Mouse (Mus musculus) liver, embryonic 14.5 days (tissue): ENCODE measurements around the gene Cyb561d2. TPM values are rescaled to one million over a fixed set of nuclear protein-coding genes. Genes with fewer than 3 reads are reported as not detected.

Experiments
- ATAC-seq: fragments of 200-750 bp; cut with Nextera tagmentation; 2 replicates; pipeline ENCODE4 v1.8.0; 2017; ENCODE audit warnings: moderate number of reproducible peaks, mild to moderate bottlenecking, moderate library complexity; ENCODE audit not compliant: insufficient read depth
- DNase-seq, 3 experiments: peaks; one replicate each; pipeline ENCODE4 v3.0.0-alpha.2; 2012 to 2013; ENCODE audit warnings: low read depth in 3 of 3, low spot score in 3 of 3
- H3K27ac ChIP-seq: fragments of 300-500 bp; sonication (generic); 2 replicates; pipeline ENCODE4 v1.5.1; 2014; ENCODE audit warnings: moderate library complexity, mild to moderate bottlenecking, control low read depth, inconsistent platforms
- H3K27me3 ChIP-seq: fragments of 300-500 bp; sonication (generic); 2 replicates; pipeline ENCODE4 v1.6.1; 2014; ENCODE audit warnings: mild to moderate bottlenecking, low read length, moderate library complexity; ENCODE audit not compliant: control insufficient read depth, insufficient read depth
- H3K36me3 ChIP-seq: fragments of 300-500 bp; sonication (generic); replicated peaks from 2 replicates; pipeline ENCODE4 v1.6.1; 2014; ENCODE audit warnings: low read depth; ENCODE audit not compliant: control insufficient read depth, insufficient read depth
- H3K4me1 ChIP-seq, 2 experiments: fragments of 200-500 bp in 1 of 2; fragments of 300-500 bp in 1 of 2; sonication (generic) in 1 of 2; replicated peaks; 2 replicates each; pipeline ENCODE4 v1.6.1; 2012 to 2014; ENCODE audit warnings: antibody characterized with exemption in 1 of 2, inconsistent platforms in 1 of 2, low read length in 1 of 2; ENCODE audit not compliant: control insufficient read depth in 2 of 2, insufficient read depth in 2 of 2
- H3K4me2 ChIP-seq: fragments of 300-500 bp; sonication (generic); 2 replicates; pipeline ENCODE4 v1.6.1; 2014; ENCODE audit warnings: low read depth, mild to moderate bottlenecking, control low read depth, moderate library complexity
- H3K4me3 ChIP-seq, 2 experiments: fragments of 200-500 bp in 1 of 2; fragments of 300-500 bp in 1 of 2; sonication (generic) in 1 of 2; 2 replicates each; pipeline ENCODE4 v1.5.1; 2012 to 2014; ENCODE audit warnings: low read depth in 2 of 2, low read length in 2 of 2, mild to moderate bottlenecking in 2 of 2, control low read depth in 1 of 2, inconsistent platforms in 1 of 2, moderate library complexity in 1 of 2; ENCODE audit not compliant: insufficient read depth in 1 of 2
- H3K9ac ChIP-seq: fragments of 300-500 bp; sonication (generic); replicated peaks from 2 replicates; pipeline ENCODE4 v1.6.1; 2014; ENCODE audit warnings: mild to moderate bottlenecking, control low read depth, moderate library complexity
- H3K9me3 ChIP-seq: fragments of 300-500 bp; sonication (generic); 2 replicates; pipeline ENCODE4 v1.6.1; 2016; ENCODE audit warnings: low read length, mixed read lengths; ENCODE audit not compliant: control insufficient read depth
- CTCF ChIP-seq: IDR thresholded peaks from 2 replicates; pipeline ENCODE4 v1.5.1; 2016; ENCODE audit warnings: antibody characterized with exemption, low read depth, control low read depth
- EP300 ChIP-seq: IDR thresholded peaks from 2 replicates; pipeline ENCODE4 v1.6.1; 2016; ENCODE audit warnings: antibody characterized with exemption, low read depth
- WGBS: fragments of 180-500 bp; shearing (Covaris S2); extraction: QIAGEN DNeasy Blood & Tissue Kit; methylation state at CpG from one replicate; pipeline ENCODE4 v1.1.7; 2014; ENCODE audit not compliant: insufficient replicate concordance; 5-methylcytosine and 5-hydroxymethylcytosine counted together
- polyA plus RNA-seq, 2 experiments: library from polyadenylated mRNA; depleted of rRNA in 1 of 2; stranded (reverse) in 1 of 2; unstranded in 1 of 2; fragments of >200 nt; fragmentation: Nextera tagmentation in 1 of 2; extraction: Ambion mirVana in 1 of 2; gene quantifications; 2 replicates each; pipeline versions ENCODE4 v1.2.1 to v1.2.3; 2012 to 2014

The Cyb561d2 gene
- polyA plus RNA-seq, 2 experiments: 9.8 to 14.1 TPM

DNA sequence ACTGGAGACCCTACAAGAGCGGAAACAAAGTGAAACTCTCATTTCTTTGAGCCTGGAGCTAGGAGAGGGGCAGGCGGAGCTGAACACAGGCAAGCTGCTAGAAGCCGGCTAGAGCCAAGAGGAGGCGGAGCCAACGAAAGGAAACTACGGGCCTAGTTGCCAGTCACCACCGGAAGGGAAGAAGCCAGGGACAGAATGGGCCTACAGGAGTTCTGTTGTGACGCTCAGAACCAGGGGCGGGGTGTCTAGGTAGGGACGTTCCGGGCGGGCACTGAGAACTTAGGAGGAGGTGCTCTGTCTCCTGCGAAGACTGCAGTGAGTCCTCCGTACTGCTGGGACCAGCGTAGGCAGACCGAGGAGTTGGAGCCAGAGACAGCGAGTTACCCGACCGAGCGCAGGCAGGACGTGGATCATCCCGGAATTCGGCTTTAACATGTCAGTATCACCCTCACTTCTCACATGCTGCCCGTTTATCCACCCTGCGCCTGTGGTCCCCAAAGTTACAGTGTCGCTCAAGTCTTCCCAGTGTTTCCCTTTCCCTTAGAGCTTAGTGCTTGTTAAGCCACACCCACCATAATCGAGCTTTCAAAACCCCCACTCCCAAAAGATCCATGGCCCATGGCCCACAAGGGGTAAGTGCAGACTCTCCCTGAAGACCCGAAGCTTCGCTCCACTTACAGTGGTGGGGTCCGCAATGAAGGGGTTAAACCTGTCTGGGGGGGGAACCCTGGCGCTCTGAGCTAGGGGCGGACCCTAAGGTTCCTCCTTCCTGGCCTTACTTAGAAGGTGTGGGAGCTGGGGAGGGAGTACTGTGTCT, 38.7 kb upstream of the Cyb561d2 start, which contains the start of gene Hyal3:
Gene Hyal3 (plus strand): TSS at position 318 of the 817 bp plus-strand sequence.
- H3K27ac ChIP-seq: peak within 1 kb of the TSS; percentile 96
- TF ChIP-seq CTCF: no peak
- peak; percentile 11; the same call in 1 of the 2 replicates for TF ChIP-seq EP300
- no peaks in the 10 kb centered on the region for H3K9me3 ChIP-seq
- peak within 1 kb of the TSS; percentile 92 for H3K9ac ChIP-seq
- ATAC-seq (peak; percentile 79), DNase-seq (peak; percentile 82 to 87 (median 84))
- WGBS: 1% methylated on average over 32 of the region's 32 CpGs
- H3K27me3 ChIP-seq: no peaks in the 10 kb centered on the region
- H3K4me2 ChIP-seq: peak within 1 kb of the TSS; percentile 100
- H3K4me3 ChIP-seq: peak within 1 kb of the TSS; percentile 72 to 86
- no peaks in the 10 kb centered on the region; the same call in 1 of the 2 replicates for H3K36me3 ChIP-seq
- peaks cover 25 to 39% of the 10 kb centered on the region in 2 experiments for H3K4me1 ChIP-seq

DNA sequence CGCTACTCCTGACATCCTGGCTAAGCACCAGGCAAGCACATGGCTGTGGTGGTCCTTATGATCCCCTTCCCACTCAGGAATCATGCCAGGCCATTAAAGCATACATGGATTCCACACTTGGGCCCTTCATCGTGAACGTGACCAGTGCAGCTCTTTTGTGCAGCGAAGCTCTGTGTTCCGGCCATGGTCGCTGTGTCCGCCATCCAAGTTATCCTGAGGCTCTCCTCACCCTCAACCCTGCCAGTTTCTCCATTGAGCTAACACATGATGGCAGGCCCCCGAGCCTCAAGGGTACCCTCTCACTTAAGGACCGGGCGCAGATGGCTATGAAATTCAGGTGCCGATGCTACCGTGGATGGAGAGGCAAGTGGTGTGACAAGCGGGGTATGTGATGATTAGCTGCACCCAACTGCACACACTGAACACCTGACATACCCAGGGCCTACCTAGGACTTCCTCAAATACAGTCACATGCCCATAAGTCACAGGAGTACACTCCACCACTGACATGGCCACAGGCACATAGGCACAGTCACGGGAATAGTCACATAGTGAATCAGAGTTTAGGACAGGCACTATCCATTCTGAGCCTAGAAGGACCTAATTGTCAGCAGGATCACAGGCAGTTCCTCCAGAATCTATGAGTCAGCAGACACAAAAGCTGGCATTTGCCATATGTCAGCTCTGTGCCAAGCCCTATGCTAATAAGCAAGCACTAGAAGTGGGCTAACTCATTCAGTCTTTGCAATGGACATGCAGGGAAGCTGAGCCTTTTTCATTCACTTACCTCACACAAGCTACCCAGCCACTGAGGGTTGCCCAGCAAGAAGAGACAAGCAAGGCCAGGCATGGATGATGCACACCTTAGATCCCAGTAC, 37.3 kb upstream of the Cyb561d2 start:
- WGBS: 87% methylated on average over 14 of the region's 14 CpGs
- no peaks in the 10 kb centered on the region for H3K9me3 ChIP-seq
- no peaks in the 10 kb centered on the region; the same call in 1 of the 2 replicates for H3K36me3 ChIP-seq
- H3K27me3 ChIP-seq: no peaks in the 10 kb centered on the region
- no peak overlapping the region for H3K4me2 ChIP-seq
- peak overlapping the region; percentile 96 for H3K27ac ChIP-seq
- no peak for TF ChIP-seq EP300
- TF ChIP-seq CTCF: no peak
- no peak for ATAC-seq
- H3K4me1 ChIP-seq: peaks cover 26 to 39% of the 10 kb centered on the region in 2 experiments
- H3K4me3 ChIP-seq: no peak overlapping the region
- no peak for DNase-seq
- no peak overlapping the region for H3K9ac ChIP-seq

GRCm38 (mm10) chr9:107578587-107578986, 36.6 kb upstream of the Cyb561d2 start, which contains the start of gene Naa80:
TSS of gene Naa80 (plus strand) at chr9:107578887.
- no peak for TF ChIP-seq CTCF
- no peak for TF ChIP-seq EP300
- H3K36me3 ChIP-seq: no peaks in the 10 kb centered on the region; the same call in 1 of the 2 replicates
- H3K27me3 ChIP-seq: no peaks in the 10 kb centered on the region
- no peak within 1 kb of the TSS for H3K4me3 ChIP-seq
- no peak within 1 kb of the TSS for H3K9ac ChIP-seq
- peaks cover 26 to 39% of the 10 kb centered on the region in 2 experiments for H3K4me1 ChIP-seq
- no peaks in the 10 kb centered on the region for H3K9me3 ChIP-seq
- WGBS: 75% methylated on average over 3 of the region's 3 CpGs
- peak within 1 kb of the TSS; percentile 96 for H3K27ac ChIP-seq
- ATAC-seq (no peak), DNase-seq (no peak)
- peak within 1 kb of the TSS; percentile 77; the same call in 1 of the 2 replicates for H3K4me2 ChIP-seq

DNA sequence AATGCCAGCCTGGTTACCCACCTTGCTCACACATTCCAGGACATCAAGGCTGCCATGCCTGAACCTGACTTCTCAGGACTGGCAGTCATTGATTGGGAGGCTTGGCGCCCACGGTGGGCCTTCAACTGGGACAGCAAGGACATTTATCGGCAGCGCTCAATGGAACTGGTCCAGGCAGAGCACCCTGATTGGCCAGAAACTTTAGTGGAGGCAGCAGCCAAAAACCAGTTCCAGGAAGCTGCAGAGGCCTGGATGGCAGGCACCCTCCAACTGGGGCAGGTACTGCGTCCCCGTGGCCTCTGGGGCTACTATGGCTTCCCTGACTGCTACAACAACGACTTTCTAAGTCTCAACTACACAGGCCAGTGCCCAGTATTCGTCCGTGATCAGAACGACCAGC, 35.9 kb upstream of the Cyb561d2 start:
- TF ChIP-seq EP300 (no peak), CTCF (no peak)
- H3K9me3 ChIP-seq: no peaks in the 10 kb centered on the region
- peaks cover 3% of the 10 kb centered on the region; the same call in 1 of the 2 replicates for H3K36me3 ChIP-seq
- DNase-seq (no peak), ATAC-seq (no peak)
- no peaks in the 10 kb centered on the region for H3K27me3 ChIP-seq
- peak overlapping the region; percentile 77; the same call in 1 of the 2 replicates for H3K4me2 ChIP-seq
- no peak overlapping the region for H3K27ac ChIP-seq
- H3K4me1 ChIP-seq: peaks cover 26 to 42% of the 10 kb centered on the region in 2 experiments
- WGBS: 89% methylated on average over 10 of the region's 10 CpGs
- H3K4me3 ChIP-seq: no peak overlapping the region
- H3K9ac ChIP-seq: no peak overlapping the region
